Mouse (Mus musculus) left cerebral cortex, adult 2 months (tissue): ENCODE data around the gene Hoxd10. TPM values are rescaled to one million over a fixed set of nuclear protein-coding genes. Genes with fewer than 3 reads are reported as not detected.

Source experiments
- DNase-seq, 2 experiments: peaks; one replicate each; pipeline ENCODE4 v3.0.0; 2021 to 2022; ENCODE audit warnings: low spot score in 2 of 2, mixed read lengths in 1 of 2; ENCODE audit errors: extremely low spot score in 1 of 2
- H3K27ac ChIP-seq: fragments of 200-600 bp; 2 replicates; pipeline ENCODE4 v1.8.1; 2022
- H3K4me3 ChIP-seq: fragments of 200-600 bp; 2 replicates; pipeline ENCODE4 v1.8.1; 2022
- CTCF ChIP-seq: fragments of 200-600 bp; IDR thresholded peaks from 2 replicates; pipeline ENCODE4 v1.8.1; 2022; ENCODE audit warnings: antibody characterized with exemption, mild to moderate bottlenecking, moderate library complexity
- intact Hi-C: fragments of 180-260 bp; cut with DNase I; formaldehyde crosslinking; loops from one replicate; pipeline ENCODE4 v1.15.1; 2025
- long read RNA-seq, 2 experiments: library from polyadenylated mRNA; stranded (forward); transcript quantifications; one replicate each; pipeline ENCODE4 v2.0.0; 2021; ENCODE audit warnings: borderline mapping rate in 2 of 2
- total RNA-seq, 2 experiments: library from RNA; stranded (reverse); gene quantifications; 2 replicates each; pipeline ENCODE4 v1.2.3; 2021

The Hoxd10 gene
- not detected for total RNA-seq
- long read RNA-seq, experiment 1: 0 reads
- long read RNA-seq, experiment 2: 0 reads

- Histone ChIP-seq H3K27ac (no peak within 1 kb of the TSS), H3K4me3 (no peak within 1 kb of the TSS)
- intact Hi-C loops: loop anchor here (10.0 kb wide), 1 partner anchor 1416 kb away; the partner anchor contains the start of gene Sp9
- no peak; the same call in 1 of the 2 replicates for TF ChIP-seq CTCF
- DNase-seq: no peak
Observed at GRCm38 (mm10) chr2:74691022-74691951, at the start of gene Hoxd10. Gene Hoxd10 (plus strand): TSS chr2:74691924.

- TF ChIP-seq CTCF: no peak
- no peak overlapping the region for H3K4me3 ChIP-seq
- DNase-seq: no peak
- no peak overlapping the region for H3K27ac ChIP-seq
- intact Hi-C loops: no loop called here
Observed at GRCm38 (mm10) chr2:74642431-74642830, 49.3 kb upstream of the Hoxd10 start.

GRCm38 (mm10) chr2:74645631-74646030, 46.1 kb upstream of the Hoxd10 start:
- no peak overlapping the region for H3K27ac ChIP-seq
- TF ChIP-seq CTCF: no peak
- intact Hi-C loops: no loop called here
- DNase-seq: no peak
- no peak overlapping the region for H3K4me3 ChIP-seq

- Histone ChIP-seq H3K4me3 (no peak overlapping the region), H3K27ac (no peak overlapping the region)
- intact Hi-C loops: no loop called here
- no peak for TF ChIP-seq CTCF
- no peak for DNase-seq
Observed at GRCm38 (mm10) chr2:74647082-74647864, 44.5 kb upstream of the Hoxd10 start.

DNA sequence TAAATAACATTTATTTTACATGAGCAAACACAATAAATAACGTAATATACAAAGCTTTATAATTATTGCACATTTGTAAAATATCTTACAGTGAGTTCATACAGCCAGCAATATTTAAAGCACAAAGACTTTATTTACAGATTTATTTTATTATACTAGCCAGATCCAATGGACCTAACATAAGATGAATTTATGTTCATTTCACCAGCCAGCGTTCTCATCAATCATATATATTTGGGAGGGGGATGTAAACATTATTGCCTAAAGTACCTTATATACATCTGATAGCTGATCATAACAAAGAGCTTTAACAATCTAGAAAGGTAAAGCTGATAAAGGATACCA, 38.8 kb upstream of the Hoxd10 start:
- intact Hi-C loops: loop anchor here (5.0 to 10.0 kb wide), 2 partner anchors 94 to 1378 kb away; partner anchors contain the start of gene Sp9
- TF ChIP-seq CTCF: no peak

GRCm38 (mm10) chr2:74653781-74654535, 37.8 kb upstream of the Hoxd10 start:
- no peak overlapping the region for H3K27ac ChIP-seq
- intact Hi-C loops: loop anchor here (5.0 to 10.0 kb wide), 2 partner anchors 93 to 1379 kb away; partner anchors contain the start of gene Sp9
- no peak for DNase-seq
- TF ChIP-seq CTCF: no peak
- no peak overlapping the region for H3K4me3 ChIP-seq

More for the DNA sequence above, 38.8 kb upstream of the Hoxd10 start:
- no peak overlapping the region for H3K27ac ChIP-seq
- no peak overlapping the region for H3K4me3 ChIP-seq
- DNase-seq: no peak

- no peak overlapping the region for H3K27ac ChIP-seq
- TF ChIP-seq CTCF: no peak
- no peak for DNase-seq
- H3K4me3 ChIP-seq: no peak overlapping the region
- intact Hi-C loops: loop anchor here (5.0 to 10.0 kb wide), 5 partner anchors 57 to 1380 kb away; partner anchors contain the start of genes Gm28230, Hoxd3, Hoxd4 and Sp9
Observed at GRCm38 (mm10) chr2:74654743-74655419, 36.8 kb upstream of the Hoxd10 start.

GRCm38 (mm10) chr2:74655420-74655781, 36.3 kb upstream of the Hoxd10 start:
- intact Hi-C loops: loop anchor here (5.0 to 10.0 kb wide), 4 partner anchors 57 to 1381 kb away; partner anchors contain the start of genes Gm28230, Hoxd3, Hoxd4 and Sp9
- Histone ChIP-seq H3K27ac (no peak overlapping the region), H3K4me3 (no peak overlapping the region)
- TF ChIP-seq CTCF: peak; percentile 37
- no peak for DNase-seq

GRCm38 (mm10) chr2:74655821-74656631, 35.7 kb upstream of the Hoxd10 start:
- H3K27ac ChIP-seq: no peak overlapping the region
- TF ChIP-seq CTCF: no peak
- DNase-seq: no peak
- intact Hi-C loops: loop anchor here (5.0 to 10.0 kb wide), 4 partner anchors 56 to 1381 kb away; partner anchors contain the start of genes Gm28230, Hoxd3, Hoxd4 and Sp9
- no peak overlapping the region for H3K4me3 ChIP-seq

DNA sequence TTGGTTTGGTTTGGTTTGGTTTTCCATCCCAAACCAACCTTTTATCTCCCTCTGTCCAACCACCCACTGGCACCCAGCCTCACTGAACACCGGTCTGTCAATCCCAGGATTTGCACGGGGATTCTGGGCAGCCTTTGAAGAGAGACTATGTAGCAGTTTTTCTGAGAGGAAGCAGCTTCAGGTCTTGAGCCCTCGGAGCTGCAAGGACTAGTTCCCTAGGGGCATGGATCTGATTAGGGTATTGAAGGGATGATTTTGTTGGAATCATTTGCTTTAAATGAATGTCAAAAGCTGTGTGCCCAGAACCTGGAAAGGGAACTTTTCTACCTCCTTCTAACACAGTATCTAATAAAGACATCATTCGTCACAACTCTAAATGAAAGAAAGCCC, 35.1 kb upstream of the Hoxd10 start:
- Histone ChIP-seq H3K4me3 (no peak overlapping the region), H3K27ac (no peak overlapping the region)
- TF ChIP-seq CTCF: no peak
- intact Hi-C loops: loop anchor here (5.0 to 10.0 kb wide), 4 partner anchors 56 to 1382 kb away; partner anchors contain the start of genes Gm28230, Hoxd3, Hoxd4 and Sp9
- no peak for DNase-seq
